Mouse (Mus musculus) limb, embryonic 13.5 days (tissue): ENCODE measurements around the gene Olfr1170. TPM values are rescaled to one million over a fixed set of nuclear protein-coding genes. Genes with fewer than 3 reads are reported as not detected.

Source experiments
- ATAC-seq: fragments of 200-750 bp; cut with Nextera tagmentation; 2 replicates; pipeline ENCODE4 v1.8.0; 2017; ENCODE audit warnings: low read depth, moderate number of reproducible peaks, moderate TSS enrichment; ENCODE audit not compliant: low FRiP score
- H3K27ac ChIP-seq: fragments of 300-500 bp; sonication (generic); 2 replicates; pipeline ENCODE4 v1.5.1; 2015; ENCODE audit warnings: inconsistent platforms, mild to moderate bottlenecking, moderate library complexity
- H3K27me3 ChIP-seq: fragments of 300-500 bp; sonication (generic); 2 replicates; pipeline ENCODE4 v1.6.1; 2015; ENCODE audit warnings: mild to moderate bottlenecking, inconsistent platforms
- H3K36me3 ChIP-seq: fragments of 300-500 bp; sonication (generic); 2 replicates; pipeline ENCODE4 v1.6.1; 2015; ENCODE audit warnings: inconsistent platforms, mild to moderate bottlenecking, moderate library complexity
- H3K4me1 ChIP-seq: fragments of 300-500 bp; sonication (generic); 2 replicates; pipeline ENCODE4 v1.6.1; 2015; ENCODE audit warnings: inconsistent platforms
- H3K4me2 ChIP-seq: fragments of 300-500 bp; sonication (generic); replicated peaks from 2 replicates; pipeline ENCODE4 v1.6.1; 2015; ENCODE audit warnings: inconsistent platforms, mild to moderate bottlenecking, moderate library complexity
- H3K4me3 ChIP-seq: fragments of 300-500 bp; sonication (generic); 2 replicates; pipeline ENCODE4 v1.5.1; 2015; ENCODE audit warnings: moderate library complexity, mild to moderate bottlenecking, inconsistent platforms
- H3K9ac ChIP-seq: fragments of 300-500 bp; sonication (generic); 2 replicates; pipeline ENCODE4 v1.6.1; 2015; ENCODE audit warnings: mild to moderate bottlenecking, inconsistent platforms
- H3K9me3 ChIP-seq: fragments of 300-500 bp; sonication (generic); 2 replicates; pipeline ENCODE4 v1.6.1; 2016; ENCODE audit warnings: inconsistent platforms
- WGBS: fragments of 180-500 bp; shearing (Covaris S2); methylation state at CpG from one replicate; pipeline ENCODE4 v1.1.7; 2015; 5-methylcytosine and 5-hydroxymethylcytosine counted together
- polyA plus RNA-seq: library from polyadenylated mRNA; unstranded; fragments of >200 nt; fragmentation: Nextera tagmentation; extraction: Ambion mirVana; gene quantifications from 2 replicates; pipeline ENCODE4 v1.2.1, GENCODE M21; 2015

Gene Olfr1170
- not detected in 2 replicates for polyA plus RNA-seq

- H3K36me3 ChIP-seq: no peaks in the 10 kb centered on the region
- no peak within 1 kb of the TSS for H3K9ac ChIP-seq
- no peak for ATAC-seq
- no peak within 1 kb of the TSS for H3K27ac ChIP-seq
- no peak within 1 kb of the TSS for H3K4me3 ChIP-seq
- H3K9me3 ChIP-seq: no peaks in the 10 kb centered on the region
- WGBS: 79% methylated on average over 1 of the region's 1 CpGs
- no peak within 1 kb of the TSS for H3K4me2 ChIP-seq
- no peaks in the 10 kb centered on the region for H3K27me3 ChIP-seq
- H3K4me1 ChIP-seq: no peaks in the 10 kb centered on the region
Observed at GRCm38 (mm10) chr2:88228234-88228633, at the start of gene Olfr1170. Olfr1170 (minus strand) TSS chr2:88228334.

GRCm38 (mm10) chr2:88220784-88221183, 7.3 kb downstream of the Olfr1170 start:
- Histone ChIP-seq H3K9ac (no peak overlapping the region), H3K27me3 (no peaks in the 10 kb centered on the region), H3K27ac (no peak overlapping the region), H3K36me3 (no peaks in the 10 kb centered on the region), H3K9me3 (no peaks in the 10 kb centered on the region), H3K4me1 (no peaks in the 10 kb centered on the region), H3K4me3 (no peak overlapping the region), H3K4me2 (no peak overlapping the region)
- WGBS: 92% methylated on average over 1 of the region's 1 CpGs
- ATAC-seq: no peak

- no peaks in the 10 kb centered on the region for H3K27me3 ChIP-seq
- H3K27ac ChIP-seq: no peak within 1 kb of the TSS
- ATAC-seq: no peak
- H3K4me2 ChIP-seq: no peak within 1 kb of the TSS
- no peak within 1 kb of the TSS for H3K9ac ChIP-seq
- 83% methylated on average over 2 of the region's 2 CpGs for WGBS
- H3K36me3 ChIP-seq: no peaks in the 10 kb centered on the region
- H3K9me3 ChIP-seq: no peaks in the 10 kb centered on the region
- no peaks in the 10 kb centered on the region for H3K4me1 ChIP-seq
- H3K4me3 ChIP-seq: no peak within 1 kb of the TSS
Observed at GRCm38 (mm10) chr2:88181580-88181979, 46.6 kb downstream of the Olfr1170 start, which contains the start of gene Olfr1168. Olfr1168 (plus strand) TSS chr2:88181880.

Other genes with a start within 250 kb of the Olfr1170 start
- gene Olfr1158, start 238.2 kb downstream of the Olfr1170 start, polyA plus RNA-seq: not detected in 2 replicates
- gene Olfr1160, start 220.1 kb downstream of the Olfr1170 start, polyA plus RNA-seq: not detected in 2 replicates
- not detected in 2 replicates for gene Olfr1161, start 205.6 kb downstream of the Olfr1170 start, polyA plus RNA-seq
- gene Olfr73, start 190.6 kb downstream of the Olfr1170 start, polyA plus RNA-seq: not detected in 2 replicates
- gene Olfr1162, start 177.2 kb downstream of the Olfr1170 start, polyA plus RNA-seq: not detected in 2 replicates
- not detected in 2 replicates for gene Olfr1163, start 156.5 kb downstream of the Olfr1170 start, polyA plus RNA-seq
- gene Olfr1164, start 134.4 kb downstream of the Olfr1170 start, polyA plus RNA-seq: not detected in 2 replicates
- gene Olfr1166, start 100.1 kb downstream of the Olfr1170 start, polyA plus RNA-seq: not detected in 2 replicates
- gene Olfr1167, start 73.1 kb downstream of the Olfr1170 start, polyA plus RNA-seq: not detected in 2 replicates
- not detected in 2 replicates for gene Olfr1168, start 46.5 kb downstream of the Olfr1170 start, polyA plus RNA-seq
- not detected in 2 replicates for gene Olfr1173, start 51.5 kb upstream of the Olfr1170 start, polyA plus RNA-seq
- gene Olfr1174-ps, start 86.8 kb upstream of the Olfr1170 start, polyA plus RNA-seq: not detected in 2 replicates
- not detected in 2 replicates for gene Olfr1175-ps, start 98.9 kb upstream of the Olfr1170 start, polyA plus RNA-seq
- gene Olfr1176, start 108.4 kb upstream of the Olfr1170 start, polyA plus RNA-seq: not detected in 2 replicates
- gene Olfr1177-ps, start 118.2 kb upstream of the Olfr1170 start, polyA plus RNA-seq: not detected in 2 replicates
- gene Olfr1178, start 158.7 kb upstream of the Olfr1170 start, polyA plus RNA-seq: not detected in 2 replicates
- gene Olfr1179, start 178.1 kb upstream of the Olfr1170 start, polyA plus RNA-seq: not detected in 2 replicates
- gene Olfr1180, start 190.8 kb upstream of the Olfr1170 start, polyA plus RNA-seq: not detected in 2 replicates
- gene Olfr1181, start 197.8 kb upstream of the Olfr1170 start, polyA plus RNA-seq: not detected in 2 replicates
- not detected in 2 replicates for gene Gm13757, start 220.8 kb upstream of the Olfr1170 start, polyA plus RNA-seq
- not detected in 2 replicates for gene Olfr1183, start 226.5 kb upstream of the Olfr1170 start, polyA plus RNA-seq